Mouse (Mus musculus) adrenal gland, postnatal 10 days (tissue): ENCODE results near the gene Lax1. TPM values are rescaled to one million over a fixed set of nuclear protein-coding genes. Genes with fewer than 3 reads are reported as not detected.
A peak's percentile ranks its signal among the peaks of the same experiment; 100 is the strongest.
"Not testable (repeated sequence)": the region's sequence is repeated elsewhere in the genome, so short reads cannot be mapped to it uniquely, and the experiment has no call there.

Experiments used
- DNase-seq: peaks from one replicate; pipeline ENCODE4 v3.0.0; 2021; ENCODE audit warnings: mixed read lengths
- long read RNA-seq, 2 experiments: library from polyadenylated mRNA; stranded (forward); transcript quantifications; one replicate each; pipeline ENCODE4 v2.0.0; 2021
- total RNA-seq, 2 experiments: library from RNA; stranded (reverse); gene quantifications; 2 replicates each; pipeline ENCODE4 v1.2.3; 2021

Gene Lax1
- total RNA-seq = 1 to 10 TPM; 1.7 to 2.0 TPM
- long read RNA-seq, experiment 1, partial matches to known transcripts = 0 of 3 reads
- long read RNA-seq, experiment 1, other reads (novel, unspliced or antisense) = 3 of 3 reads
- long read RNA-seq, experiment 2 = 0 reads

- DNase-seq = no peak
Observed at GRCm38 (mm10) chr1:133689897-133690296, at the start of gene Lax1. Gene Lax1 (minus strand): TSS chr1:133690108.

GRCm38 (mm10) chr1:133736664-133737063 is 46.8 kb upstream of the Lax1 start:
- no peak for DNase-seq

- peak; percentile 73 for DNase-seq
Observed at GRCm38 (mm10) chr1:133735995-133736652, 46.2 kb upstream of the Lax1 start.

DNA sequence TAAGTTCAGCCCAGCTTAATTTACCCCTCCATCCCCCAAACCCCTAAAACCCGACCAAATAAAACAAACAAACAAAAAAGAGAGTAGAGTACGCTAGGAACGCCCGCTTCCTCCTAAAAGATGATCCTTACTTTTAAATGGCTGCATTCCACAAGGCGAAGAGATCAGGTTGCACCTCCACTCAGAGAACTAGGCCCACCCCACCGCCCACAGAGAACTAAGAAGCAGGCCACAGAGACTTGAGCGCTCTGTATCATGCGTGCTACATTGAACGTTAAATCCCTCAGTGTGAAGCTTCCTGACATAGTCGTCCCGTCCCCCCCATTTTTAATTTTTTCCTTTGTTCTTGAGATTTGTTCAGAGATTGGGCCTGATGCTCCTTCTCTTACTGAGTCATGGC is 42.9 kb upstream of the Lax1 start:
- DNase-seq = no peak

- DNase-seq = no peak
Observed at GRCm38 (mm10) chr1:133728339-133728738, 38.4 kb upstream of the Lax1 start.

DNA sequence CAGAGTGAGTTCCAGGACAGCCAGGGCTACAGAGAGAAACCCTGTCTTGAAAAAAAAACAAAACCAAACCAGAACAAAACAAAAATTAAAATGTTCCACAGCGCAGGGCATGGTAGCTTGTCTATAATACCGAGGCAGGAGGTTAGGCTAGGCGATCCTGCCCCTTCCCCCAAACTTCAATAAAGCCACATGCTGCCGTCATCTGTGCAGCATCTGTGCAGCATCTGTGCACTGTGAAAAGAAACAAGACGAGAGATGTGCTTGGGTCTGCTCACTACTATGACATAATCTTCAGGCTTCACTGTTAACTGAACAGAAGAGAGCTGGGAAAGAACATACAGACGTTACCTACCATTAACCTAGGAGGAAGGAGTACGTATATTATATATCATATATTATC is 30.4 kb upstream of the Lax1 start:
- DNase-seq = no peak

GRCm38 (mm10) chr1:133718786-133719185 is 28.9 kb upstream of the Lax1 start:
- no peak for DNase-seq

- DNase-seq = no peak
Observed at GRCm38 (mm10) chr1:133718296-133718695, 28.4 kb upstream of the Lax1 start.

GRCm38 (mm10) chr1:133716464-133716863 is 26.6 kb upstream of the Lax1 start:
- peak; percentile 72 for DNase-seq

DNA sequence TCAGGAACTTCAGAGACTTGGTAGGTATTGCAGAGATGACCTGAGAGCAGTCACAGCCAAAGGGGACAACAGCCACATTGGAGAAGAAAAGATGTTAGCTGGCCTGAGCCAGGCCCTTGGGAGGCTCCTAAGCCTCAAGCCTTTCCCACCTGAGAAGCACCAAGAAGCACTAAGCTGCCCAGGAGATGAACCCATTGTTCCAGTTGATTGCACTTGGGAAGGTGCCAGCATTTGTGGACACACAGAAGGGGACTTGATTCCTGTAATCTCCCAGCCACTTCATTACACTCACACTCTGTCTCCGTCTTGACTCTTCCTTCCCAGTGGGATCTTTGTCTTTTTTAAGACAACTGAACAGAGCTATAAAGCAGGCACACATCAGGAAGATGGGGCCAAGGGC is 25.3 kb upstream of the Lax1 start:
- no peak for DNase-seq

- peak; percentile 65 for DNase-seq
Observed at GRCm38 (mm10) chr1:133713009-133713370, 23.1 kb upstream of the Lax1 start.

DNA sequence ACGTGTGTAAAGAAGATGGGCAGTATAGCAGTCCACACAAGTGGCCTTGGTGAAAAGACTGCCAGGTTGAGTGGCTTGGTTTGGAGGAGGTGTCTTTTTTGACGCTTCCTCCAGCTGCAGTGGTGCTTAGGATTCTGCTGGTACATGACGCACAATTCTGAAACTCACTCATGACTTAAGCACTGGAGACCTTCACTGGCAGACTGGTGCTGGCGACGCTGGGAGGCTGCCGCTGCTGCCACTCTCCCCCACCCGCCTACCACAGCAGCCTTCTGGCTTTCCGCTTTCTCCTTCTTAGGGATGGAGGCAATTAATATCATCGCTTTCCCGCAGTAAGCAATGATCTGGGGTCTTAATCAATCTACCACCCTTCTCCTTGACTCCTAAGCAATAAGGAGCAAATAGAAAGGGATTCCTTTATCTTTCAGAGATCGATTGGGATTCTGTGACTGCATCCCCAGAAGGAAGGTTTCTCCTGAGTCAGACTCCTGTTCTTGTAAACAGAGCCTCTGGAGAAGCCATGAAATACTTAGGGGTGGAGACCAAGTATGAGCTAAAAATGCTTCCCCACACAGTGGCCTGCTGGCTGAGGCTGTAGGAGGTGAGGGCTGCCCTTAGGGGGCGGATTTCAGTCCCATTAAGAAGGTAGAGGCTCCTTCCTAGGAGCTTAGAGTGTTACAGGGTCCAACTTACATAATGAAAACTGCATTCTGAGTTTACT is 22.5 kb upstream of the Lax1 start:
- DNase-seq = no peak

GRCm38 (mm10) chr1:133711376-133711775 is 21.5 kb upstream of the Lax1 start:
- DNase-seq = no peak

DNA sequence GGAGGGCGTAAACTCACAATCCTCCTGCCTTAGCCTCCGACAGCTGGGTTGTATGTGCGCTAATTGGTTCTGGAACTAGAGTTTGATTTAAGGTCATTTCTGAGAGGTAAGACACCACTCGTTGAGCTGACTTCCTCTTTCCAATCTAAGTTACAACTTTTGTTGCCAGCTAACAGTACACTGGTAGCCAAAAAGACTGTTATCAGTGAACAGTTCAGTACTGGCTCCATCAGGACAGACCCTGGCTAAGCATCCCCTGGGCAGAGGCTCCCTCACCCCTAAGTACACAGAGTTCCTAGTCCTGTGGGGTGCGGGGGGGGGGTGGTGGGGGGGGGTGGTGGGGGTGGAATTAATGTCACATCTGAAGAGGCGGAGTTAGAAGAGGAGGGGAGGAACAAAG is 21.0 kb upstream of the Lax1 start:
- DNase-seq = no peak

GRCm38 (mm10) chr1:133709292-133709691 is 19.4 kb upstream of the Lax1 start:
- no peak for DNase-seq

DNA sequence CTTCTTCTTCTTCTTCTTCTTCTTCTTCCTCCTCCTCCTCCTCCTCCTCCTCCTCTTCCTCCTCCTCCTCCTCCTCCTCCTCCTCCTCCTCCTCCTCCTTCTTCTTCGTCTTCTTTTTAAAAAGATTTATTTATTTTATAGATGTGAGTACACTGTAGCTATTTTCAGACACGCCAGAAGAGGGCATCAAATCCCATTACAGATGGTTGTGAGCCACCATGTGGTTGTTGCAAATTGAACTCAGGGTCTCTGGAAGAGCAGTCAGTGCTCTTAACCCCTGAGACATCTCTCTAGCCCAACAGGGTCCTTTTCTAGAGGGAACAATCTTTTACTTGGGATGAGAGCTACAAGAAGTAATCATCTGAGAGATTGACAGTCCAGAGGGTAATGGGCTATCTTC is 11.9 kb upstream of the Lax1 start:
- not testable (repeated sequence) for DNase-seq

DNA sequence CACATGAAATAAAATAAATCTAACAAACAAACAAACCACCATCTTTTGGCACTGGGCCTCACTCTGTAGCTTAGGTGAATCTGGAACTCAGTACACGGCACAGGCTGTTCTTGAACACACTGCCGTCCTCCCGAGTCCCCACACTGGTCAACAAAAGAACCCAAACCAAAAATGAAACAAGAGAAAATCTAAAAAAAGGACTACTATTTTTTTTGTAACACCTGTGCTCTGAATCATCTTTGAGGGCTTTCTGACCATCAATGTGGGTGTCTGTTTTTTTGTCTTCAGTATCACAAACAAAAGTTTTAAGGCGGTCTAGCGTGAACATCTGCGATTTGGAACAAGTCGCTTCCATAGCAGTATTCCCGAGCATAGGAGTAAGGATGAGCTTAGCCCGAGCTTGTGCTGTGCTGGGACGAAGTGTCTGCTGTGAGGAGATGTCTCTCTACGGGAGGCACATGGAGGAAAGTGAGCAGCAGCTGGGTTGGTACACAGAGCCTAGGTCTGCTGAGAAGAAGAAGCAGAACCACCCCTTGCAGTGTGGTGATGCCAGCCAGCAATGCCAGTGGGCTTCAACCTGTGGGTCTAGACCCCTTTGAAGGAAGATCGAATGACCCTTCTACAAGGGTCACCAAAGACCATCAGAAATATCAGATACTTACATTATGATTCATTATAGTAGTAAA is 8.2 kb upstream of the Lax1 start:
- DNase-seq = no peak

DNA sequence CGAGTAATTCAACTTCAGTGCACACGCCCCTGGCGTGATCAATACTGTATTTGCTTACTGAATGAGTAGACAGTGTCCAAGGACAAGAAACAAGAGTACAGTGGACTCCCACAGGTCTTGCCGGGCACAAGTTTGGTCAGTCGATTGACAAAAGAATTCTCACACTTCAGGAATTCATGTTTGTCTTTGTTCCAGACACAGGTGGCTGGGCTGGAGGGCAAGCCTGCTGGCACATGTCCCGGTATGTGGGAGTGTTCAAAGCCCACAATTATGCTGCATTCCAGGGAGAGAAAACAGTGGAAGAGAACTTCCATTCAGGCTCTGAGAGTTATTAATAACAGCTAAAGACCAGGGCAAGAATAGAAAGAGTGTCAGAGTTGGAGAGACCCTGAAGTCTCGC is 6.0 kb upstream of the Lax1 start:
- DNase-seq = peak; percentile 31

- DNase-seq = no peak
Observed at GRCm38 (mm10) chr1:133694876-133695275, 5.0 kb upstream of the Lax1 start.

DNA sequence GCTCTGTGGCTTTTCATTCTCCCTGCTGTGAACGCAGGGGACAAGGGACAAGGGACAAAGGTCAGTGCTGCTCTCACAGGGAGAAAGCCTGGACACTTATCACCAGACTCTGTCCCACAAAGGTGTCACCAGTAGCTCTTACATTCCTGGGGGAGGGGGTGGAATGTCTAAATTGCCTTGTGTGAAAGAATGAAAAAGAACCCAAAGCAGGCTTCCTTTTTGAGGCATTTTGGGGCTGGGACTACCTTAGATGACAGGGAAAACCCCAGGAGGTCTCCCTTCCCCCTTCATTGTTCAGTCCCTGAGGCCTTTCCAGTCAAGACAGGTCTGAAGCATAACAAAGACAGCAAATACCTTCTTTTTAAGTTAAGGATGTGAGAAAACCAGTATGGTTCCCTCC is 4.4 kb upstream of the Lax1 start:
- no peak for DNase-seq

DNA sequence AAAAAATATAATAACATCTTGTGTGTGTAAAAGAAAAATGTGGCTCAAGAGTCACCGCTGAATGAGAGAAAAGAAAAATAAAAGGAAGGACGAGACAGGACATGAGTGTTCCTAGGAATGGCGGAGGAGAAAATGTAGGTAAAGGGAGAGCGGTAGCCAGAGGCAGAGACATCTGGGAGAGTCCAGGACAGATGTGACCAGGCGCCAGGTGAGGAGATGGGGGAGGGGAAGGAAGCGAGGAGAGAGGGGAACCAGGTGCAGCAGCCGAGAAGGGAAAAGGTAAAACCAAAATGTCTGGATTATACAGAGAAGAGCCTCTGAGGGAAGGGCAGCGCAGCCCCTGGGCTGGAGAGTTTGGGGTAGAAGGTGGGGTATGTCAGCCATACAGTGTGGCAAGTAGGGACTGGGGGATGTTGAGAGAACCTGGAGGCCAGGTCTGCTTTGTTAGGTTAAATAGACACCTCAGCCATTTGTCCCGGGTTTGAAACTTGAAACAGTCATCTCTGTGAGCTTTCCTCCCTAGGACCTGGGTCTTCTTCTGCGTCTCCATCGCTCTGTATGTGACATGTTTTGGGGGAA is 3.7 kb upstream of the Lax1 start:
- no peak for DNase-seq

DNA sequence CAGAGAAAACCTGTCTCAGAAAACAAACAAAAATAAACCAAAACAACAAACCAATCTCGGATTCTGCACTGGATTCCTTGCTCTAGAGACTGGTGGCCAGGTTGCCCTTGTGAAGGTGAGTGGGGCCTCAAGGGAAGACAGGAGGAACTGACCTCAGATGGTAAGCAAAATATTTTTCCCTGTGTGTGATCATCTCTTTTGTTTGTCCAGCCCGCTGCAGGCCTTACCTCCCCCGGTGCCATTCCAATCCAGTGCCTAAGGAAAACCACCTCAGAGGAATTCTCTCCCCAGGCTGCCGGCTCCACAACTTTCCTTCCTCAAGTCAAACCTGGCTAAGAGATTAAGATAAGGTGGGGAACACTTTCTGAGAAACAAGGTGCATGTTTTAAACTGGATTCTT is 2.3 kb upstream of the Lax1 start:
- DNase-seq = no peak

GRCm38 (mm10) chr1:133691046-133691445 is 1.1 kb upstream of the Lax1 start:
- no peak for DNase-seq
